Mouse (Mus musculus): Measurements from ENCODE around the gene Mettl24. TPM values are rescaled to one million over a fixed set of nuclear protein-coding genes. Genes with fewer than 3 reads are reported as not detected.

Gene Mettl24
- polyA plus RNA-seq, 1 experiment from 2014 or later: 3.9 TPM

DNA sequence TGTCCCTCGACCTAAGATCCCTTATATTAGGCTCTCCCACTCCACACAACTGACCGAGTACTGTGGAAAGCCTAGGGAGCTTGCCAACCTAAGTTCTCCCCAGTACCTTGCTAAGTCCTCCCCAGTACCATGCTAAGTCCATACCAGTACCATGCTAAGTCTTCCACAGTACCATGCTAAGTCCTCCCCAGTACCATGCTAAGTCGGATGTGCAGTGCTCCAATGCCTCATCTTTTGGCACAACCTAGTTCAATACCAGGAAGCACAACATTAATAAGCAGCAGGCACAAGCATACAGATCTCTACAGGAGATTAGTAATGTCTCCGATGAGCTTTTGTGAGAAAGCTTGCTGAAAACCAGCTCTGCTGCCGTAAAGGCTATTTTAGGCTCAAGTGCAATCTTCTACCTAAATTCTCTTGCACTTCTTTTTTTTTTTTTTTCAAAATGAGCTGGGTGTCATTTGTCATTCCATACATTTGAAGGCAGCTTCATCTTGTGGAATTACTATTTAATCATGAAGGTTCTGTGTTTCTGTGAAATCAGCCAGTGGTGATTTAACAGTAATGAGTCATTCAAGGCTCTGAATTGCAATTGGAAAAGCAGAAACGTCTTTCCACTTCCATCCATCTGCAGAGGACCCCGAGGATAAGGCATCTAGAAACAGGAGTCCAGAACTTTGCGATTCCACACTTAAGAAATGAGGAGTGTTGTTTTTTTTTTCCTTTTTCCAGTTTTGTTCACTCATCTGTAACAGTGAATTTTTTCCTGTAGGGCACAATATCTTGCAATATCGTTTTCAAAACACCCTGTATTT is 77.3 kb downstream of the Mettl24 start:
- Histone ChIP-seq H3K4me1 (replicated peaks; ENCODE audit: insufficient read depth, low read length) (no peaks in the 10 kb centered on the region), H3K4me2 (ENCODE audit: low read length) (no peak overlapping the region), H3K4me3 (replicated peaks; ENCODE audit: low read depth, low read length) (no peak overlapping the region), H3K27ac (no peak overlapping the region), H3K9me3 (replicated peaks; ENCODE audit: low read length) (no peaks in the 10 kb centered on the region), H3K9ac (ENCODE audit: low read depth, low read length) (no peak overlapping the region), H3K36me3 (ENCODE audit: insufficient read depth, low read length) (no peaks in the 10 kb centered on the region), H3K27me3 (ENCODE audit: insufficient read depth, low read length) (no peaks in the 10 kb centered on the region)
- no peak for DNase-seq (ENCODE audit: low spot score)
- no peak for ATAC-seq (replicated peaks; ENCODE audit: low FRiP score, low read depth)
- 87% methylated on average over 9 of the region's 9 CpGs for WGBS
- no peak for TF ChIP-seq CTCF (IDR thresholded peaks at IDR 0.05; ENCODE audit: low read depth)

DNA sequence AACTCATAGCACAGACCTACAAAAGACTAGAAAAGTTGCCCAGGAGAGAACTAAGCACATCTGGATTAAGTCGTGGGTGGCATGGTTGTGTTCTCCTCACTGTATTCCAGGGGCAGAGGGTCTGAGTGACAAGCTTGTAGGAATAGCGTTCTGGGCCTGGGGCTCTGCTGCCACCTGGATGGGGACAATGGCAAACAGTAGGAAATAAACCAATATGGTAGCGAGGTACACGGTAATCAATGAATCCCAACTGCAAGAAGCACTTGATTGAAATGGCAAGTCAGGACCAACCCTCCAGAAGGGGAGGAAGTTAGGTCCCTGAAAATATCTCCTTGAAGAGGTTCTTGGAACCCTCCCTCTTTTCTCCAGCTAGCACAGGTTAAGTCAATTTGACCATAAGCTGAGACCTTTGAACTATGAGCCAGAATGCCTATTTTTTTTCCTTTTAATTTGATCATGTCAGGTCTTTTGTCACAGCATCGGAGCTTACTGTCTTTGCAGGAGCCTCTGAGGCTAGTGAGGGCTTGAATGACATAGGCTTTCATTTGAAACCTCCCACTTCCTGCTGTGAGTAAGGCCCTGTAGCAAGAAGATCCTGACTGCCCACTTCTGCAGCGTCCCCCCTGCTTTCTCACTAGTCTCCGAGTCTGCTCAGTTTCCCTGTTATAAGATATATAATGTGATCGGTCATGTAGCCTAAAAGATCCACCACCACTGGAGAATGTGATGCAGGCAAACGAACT is 78.1 kb downstream of the Mettl24 start:
- H3K36me3 ChIP-seq (ENCODE audit: insufficient read depth, low read length): no peaks in the 10 kb centered on the region
- H3K9ac ChIP-seq (ENCODE audit: low read depth, low read length): no peak overlapping the region
- H3K27me3 ChIP-seq (ENCODE audit: insufficient read depth, low read length): no peaks in the 10 kb centered on the region
- no peak overlapping the region for H3K27ac ChIP-seq
- ATAC-seq (replicated peaks; ENCODE audit: low FRiP score, low read depth) (no peak), DNase-seq (ENCODE audit: low spot score) (no peak)
- no peak overlapping the region for H3K4me2 ChIP-seq (ENCODE audit: low read length)
- H3K9me3 ChIP-seq (replicated peaks; ENCODE audit: low read length): no peaks in the 10 kb centered on the region
- H3K4me1 ChIP-seq (replicated peaks; ENCODE audit: insufficient read depth, low read length): no peaks in the 10 kb centered on the region
- no peak overlapping the region for H3K4me3 ChIP-seq (replicated peaks; ENCODE audit: low read depth, low read length)
- WGBS: 63% methylated on average over 9 of the region's 9 CpGs
- TF ChIP-seq CTCF (IDR thresholded peaks at IDR 0.05; ENCODE audit: low read depth): no peak

DNA sequence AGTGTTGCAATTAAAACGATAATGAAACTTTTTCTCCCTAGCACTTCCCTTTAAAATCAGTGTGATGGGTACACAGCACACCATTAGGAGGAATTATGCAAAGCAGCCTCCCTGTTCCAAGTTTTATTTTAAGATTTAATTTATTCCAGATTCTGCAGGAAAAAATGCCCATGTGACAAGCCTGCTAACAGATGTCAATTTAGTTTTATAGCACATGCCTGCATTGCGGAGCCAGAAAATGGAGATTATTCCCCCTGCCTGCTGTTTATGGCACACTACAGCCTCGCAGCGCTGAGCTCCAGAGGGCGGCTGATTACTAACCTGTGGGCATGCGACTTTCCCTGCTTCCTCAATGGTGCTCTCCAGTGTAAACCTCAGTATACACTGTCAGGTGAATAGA is 79.5 kb downstream of the Mettl24 start:
- Histone ChIP-seq H3K27me3 (ENCODE audit: insufficient read depth, low read length) (no peaks in the 10 kb centered on the region), H3K4me2 (ENCODE audit: low read length) (no peak overlapping the region), H3K4me1 (replicated peaks; ENCODE audit: insufficient read depth, low read length) (no peaks in the 10 kb centered on the region), H3K9me3 (replicated peaks; ENCODE audit: low read length) (no peaks in the 10 kb centered on the region), H3K4me3 (replicated peaks; ENCODE audit: low read depth, low read length) (no peak overlapping the region), H3K27ac (no peak overlapping the region), H3K36me3 (ENCODE audit: insufficient read depth, low read length) (no peaks in the 10 kb centered on the region), H3K9ac (ENCODE audit: low read depth, low read length) (no peak overlapping the region)
- 56% methylated on average over 6 of the region's 6 CpGs for WGBS
- no peak for TF ChIP-seq CTCF (IDR thresholded peaks at IDR 0.05; ENCODE audit: low read depth)
- ATAC-seq (replicated peaks; ENCODE audit: low FRiP score, low read depth) (no peak), DNase-seq (ENCODE audit: low spot score) (no peak)

DNA sequence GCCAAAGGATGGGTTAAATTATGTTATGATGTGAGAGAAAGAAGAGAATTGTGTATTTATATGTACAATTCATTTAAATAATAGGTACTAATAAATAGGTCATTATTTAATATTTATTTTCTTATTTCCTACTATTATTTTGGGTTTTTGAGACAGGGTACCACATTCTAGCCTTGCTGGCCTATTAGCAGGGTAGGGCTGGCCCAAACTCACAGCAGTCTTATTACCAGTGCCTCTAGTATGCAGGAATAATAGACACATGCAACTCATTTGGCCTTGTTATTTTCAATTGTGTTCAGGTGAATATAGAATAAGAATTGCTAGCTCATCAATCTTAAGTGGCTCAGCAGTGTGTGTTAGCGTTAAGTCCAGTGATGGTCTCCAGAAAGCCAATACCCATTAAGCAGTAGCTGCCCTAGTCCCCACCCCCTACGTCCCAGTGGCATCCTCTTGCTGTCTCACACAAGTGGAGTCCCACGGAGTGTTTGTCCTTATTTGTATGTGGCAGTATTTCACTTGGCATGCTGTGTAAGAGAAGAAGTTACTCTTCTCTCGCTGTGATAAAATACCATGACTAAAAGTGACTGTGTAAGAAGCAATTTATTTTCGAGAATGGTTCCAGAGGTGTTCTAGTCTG is 80.1 kb downstream of the Mettl24 start:
- no peaks in the 10 kb centered on the region for H3K9me3 ChIP-seq (replicated peaks; ENCODE audit: low read length)
- H3K4me3 ChIP-seq (replicated peaks; ENCODE audit: low read depth, low read length): no peak overlapping the region
- no peak for TF ChIP-seq CTCF (IDR thresholded peaks at IDR 0.05; ENCODE audit: low read depth)
- WGBS: 75% methylated on average over 5 of the region's 5 CpGs
- H3K27ac ChIP-seq: no peak overlapping the region
- no peak overlapping the region for H3K4me2 ChIP-seq (ENCODE audit: low read length)
- DNase-seq (ENCODE audit: low spot score) (no peak), ATAC-seq (replicated peaks; ENCODE audit: low FRiP score, low read depth) (no peak)
- no peaks in the 10 kb centered on the region for H3K27me3 ChIP-seq (ENCODE audit: insufficient read depth, low read length)
- no peak overlapping the region for H3K9ac ChIP-seq (ENCODE audit: low read depth, low read length)
- no peaks in the 10 kb centered on the region for H3K36me3 ChIP-seq (ENCODE audit: insufficient read depth, low read length)
- no peaks in the 10 kb centered on the region for H3K4me1 ChIP-seq (replicated peaks; ENCODE audit: insufficient read depth, low read length)

DNA sequence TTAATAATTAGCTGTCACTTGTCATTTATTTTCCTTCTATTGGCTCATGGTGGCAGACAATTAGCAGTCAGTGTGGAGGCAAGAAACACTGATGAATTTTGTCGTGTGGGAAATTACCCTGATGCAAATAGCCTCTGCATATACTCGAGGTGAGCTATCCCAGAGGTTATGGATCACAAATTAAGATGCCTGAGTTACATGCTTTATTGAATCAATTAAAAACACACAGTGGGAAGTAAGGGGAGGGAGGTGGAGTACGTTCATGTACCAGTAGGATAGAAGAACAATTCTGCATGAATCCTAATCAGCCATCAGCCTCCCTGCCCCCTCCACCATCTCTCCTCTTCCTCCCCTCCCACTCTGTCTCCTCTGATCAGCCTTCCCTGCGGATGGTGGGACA is 89.2 kb downstream of the Mettl24 start:
- Histone ChIP-seq H3K4me1 (replicated peaks; ENCODE audit: insufficient read depth, low read length) (no peaks in the 10 kb centered on the region), H3K4me2 (ENCODE audit: low read length) (no peak overlapping the region), H3K9ac (ENCODE audit: low read depth, low read length) (no peak overlapping the region), H3K36me3 (ENCODE audit: insufficient read depth, low read length) (no peaks in the 10 kb centered on the region), H3K27ac (no peak overlapping the region), H3K27me3 (ENCODE audit: insufficient read depth, low read length) (no peaks in the 10 kb centered on the region), H3K4me3 (replicated peaks; ENCODE audit: low read depth, low read length) (no peak overlapping the region), H3K9me3 (replicated peaks; ENCODE audit: low read length) (no peaks in the 10 kb centered on the region)
- TF ChIP-seq CTCF (IDR thresholded peaks at IDR 0.05; ENCODE audit: low read depth): no peak
- ATAC-seq (replicated peaks; ENCODE audit: low FRiP score, low read depth) (no peak), DNase-seq (ENCODE audit: low spot score) (no peak)
- WGBS: 52% methylated on average over 4 of the region's 4 CpGs

DNA sequence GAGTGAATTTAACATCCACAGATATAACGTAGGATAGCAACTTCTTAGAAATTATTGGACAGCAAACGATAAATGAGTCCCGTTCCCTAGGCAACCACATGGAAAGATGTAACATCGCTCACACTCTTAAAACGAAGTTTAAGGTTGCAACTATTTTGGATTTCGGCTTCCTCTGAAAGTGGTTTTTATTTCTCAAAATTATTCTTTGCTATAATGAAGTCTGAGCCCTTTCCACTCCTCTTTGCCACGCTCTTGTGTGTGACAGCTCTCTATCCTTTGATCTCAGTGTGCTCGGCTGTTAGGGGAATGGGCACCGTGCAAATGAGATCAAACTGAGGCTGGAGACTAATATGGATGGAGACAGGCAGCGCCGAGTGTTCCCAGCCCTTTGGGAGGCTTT is 92.1 kb downstream of the Mettl24 start:
- Histone ChIP-seq H3K9ac (ENCODE audit: low read depth, low read length) (no peak overlapping the region), H3K27ac (no peak overlapping the region), H3K4me3 (replicated peaks; ENCODE audit: low read depth, low read length) (no peak overlapping the region), H3K36me3 (ENCODE audit: insufficient read depth, low read length) (no peaks in the 10 kb centered on the region), H3K27me3 (ENCODE audit: insufficient read depth, low read length) (no peaks in the 10 kb centered on the region), H3K4me1 (replicated peaks; ENCODE audit: insufficient read depth, low read length) (no peaks in the 10 kb centered on the region), H3K9me3 (replicated peaks; ENCODE audit: low read length) (no peaks in the 10 kb centered on the region), H3K4me2 (ENCODE audit: low read length) (no peak overlapping the region)
- WGBS: 62% methylated on average over 11 of the region's 11 CpGs
- no peak for ATAC-seq (replicated peaks; ENCODE audit: low FRiP score, low read depth)
- no peak for DNase-seq (ENCODE audit: low spot score)
- TF ChIP-seq CTCF (IDR thresholded peaks at IDR 0.05; ENCODE audit: low read depth): no peak
